Mouse (Mus musculus): ENCODE data around the gene Mpig6b.

GRCm38 (mm10) chr17:35019894-35020293 is 46.1 kb downstream of the Mpig6b start:
- TF ChIP-seq CTCF (IDR thresholded peaks at IDR 0.05; ENCODE audit: low read depth, low read length) = no peak
- TF ChIP-seq POLR2A (IDR thresholded peaks at IDR 0.05; ENCODE audit: extremely low read depth, insufficient read depth, low read length) = no peak
